Mouse (Mus musculus) ES-Bruce4 (cell line): ENCODE measurements at regions not wholly inside any gene's neighbourhood (a gene's known extent, or its start where the extent isn't known, plus 50 kb on each side); places are given as distances from the start of the nearest gene placed in this dataset.

ENCODE experiments used
- EP300 ChIP-seq: IDR thresholded peaks from 2 replicates; pipeline ENCODE4 v1.6.1; 2011; ENCODE audit warnings: low read depth, low read length; ENCODE audit not compliant: insufficient read depth
- POLR2A ChIP-seq: IDR thresholded peaks from one replicate; pipeline ENCODE4 v1.8.1; 2011; ENCODE audit warnings: low read length; ENCODE audit not compliant: insufficient read depth

GRCm38 (mm10) chr8:112269598-112269997 is 254.8 kb upstream of the Gm6793 start:
- no peak for TF ChIP-seq EP300
- no peak for TF ChIP-seq POLR2A
